Mouse (Mus musculus): Measurements from ENCODE around the gene Gm5725.
"Not testable (repeated sequence)": the region's sequence is repeated elsewhere in the genome, so short reads cannot be mapped to it uniquely, and the experiment has no call there.

Gene Gm5725

GRCm38 (mm10) chr7:21844167-21844566, at the start of gene Gm5725:
Gene Gm5725 (minus strand): TSS chr7:21844267.
- DNase-seq: not testable (repeated sequence)

- DNase-seq: not testable (repeated sequence)
Observed at GRCm38 (mm10) chr7:21832051-21832450, 12.0 kb downstream of the Gm5725 start, which contains the start of gene Vmn1r135. Gene Vmn1r135 (plus strand): TSS chr7:21832351.

- DNase-seq: not testable (repeated sequence)
Observed at GRCm38 (mm10) chr7:21796628-21797027, 47.4 kb downstream of the Gm5725 start, which contains the start of gene Gm4177. Gene Gm4177 (minus strand): TSS chr7:21796728.
